Mouse (Mus musculus): ENCODE measurements around the gene Ascc1.
A peak's percentile ranks its signal among the peaks of the same experiment; 100 is the strongest.
"Not testable (repeated sequence)": the region's sequence is repeated elsewhere in the genome, so short reads cannot be mapped to it uniquely, and the experiment has no call there.

The Ascc1 gene

DNA sequence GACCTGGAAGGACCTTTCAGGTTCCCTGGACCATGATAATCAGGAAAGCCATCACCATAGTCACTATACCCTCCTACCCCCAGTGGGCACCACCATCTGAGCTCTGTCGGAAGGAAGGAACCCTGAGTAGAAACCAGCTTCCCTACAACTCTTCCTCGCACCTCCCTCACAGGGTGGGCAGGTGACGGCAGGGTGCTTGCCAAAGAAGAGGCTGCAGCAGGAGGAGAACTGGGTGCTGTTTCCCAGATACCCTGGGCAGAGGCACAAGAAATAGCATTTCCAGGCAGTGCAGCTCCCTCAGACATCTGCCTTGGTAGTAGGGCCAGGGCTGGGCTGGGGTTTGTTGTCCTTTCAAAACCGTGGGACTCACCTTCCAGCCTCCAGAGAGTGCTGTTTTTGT, 118.0 kb downstream of the Ascc1 start:
- DNase-seq = no peak

DNA sequence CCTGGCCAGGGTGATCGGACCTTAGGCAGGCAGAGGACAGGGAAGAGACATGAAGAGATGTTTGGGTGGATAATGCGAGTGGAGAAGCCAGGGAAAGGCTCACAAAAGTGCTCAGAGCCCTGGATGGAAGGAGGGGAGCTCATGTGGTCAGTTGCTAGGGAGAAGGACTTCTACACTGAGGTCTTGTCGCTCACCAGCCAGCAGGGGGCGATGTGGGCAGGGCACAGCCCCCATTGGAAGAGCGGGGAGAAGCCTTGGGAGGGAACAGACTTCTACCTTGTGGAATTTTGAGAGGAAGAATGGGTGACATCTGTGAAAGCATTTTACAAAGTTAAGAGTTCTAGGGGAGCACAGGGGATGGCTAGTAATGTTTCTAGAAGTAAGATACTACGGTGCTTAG, 121.5 kb downstream of the Ascc1 start:
- peak; percentile 34 for DNase-seq

DNA sequence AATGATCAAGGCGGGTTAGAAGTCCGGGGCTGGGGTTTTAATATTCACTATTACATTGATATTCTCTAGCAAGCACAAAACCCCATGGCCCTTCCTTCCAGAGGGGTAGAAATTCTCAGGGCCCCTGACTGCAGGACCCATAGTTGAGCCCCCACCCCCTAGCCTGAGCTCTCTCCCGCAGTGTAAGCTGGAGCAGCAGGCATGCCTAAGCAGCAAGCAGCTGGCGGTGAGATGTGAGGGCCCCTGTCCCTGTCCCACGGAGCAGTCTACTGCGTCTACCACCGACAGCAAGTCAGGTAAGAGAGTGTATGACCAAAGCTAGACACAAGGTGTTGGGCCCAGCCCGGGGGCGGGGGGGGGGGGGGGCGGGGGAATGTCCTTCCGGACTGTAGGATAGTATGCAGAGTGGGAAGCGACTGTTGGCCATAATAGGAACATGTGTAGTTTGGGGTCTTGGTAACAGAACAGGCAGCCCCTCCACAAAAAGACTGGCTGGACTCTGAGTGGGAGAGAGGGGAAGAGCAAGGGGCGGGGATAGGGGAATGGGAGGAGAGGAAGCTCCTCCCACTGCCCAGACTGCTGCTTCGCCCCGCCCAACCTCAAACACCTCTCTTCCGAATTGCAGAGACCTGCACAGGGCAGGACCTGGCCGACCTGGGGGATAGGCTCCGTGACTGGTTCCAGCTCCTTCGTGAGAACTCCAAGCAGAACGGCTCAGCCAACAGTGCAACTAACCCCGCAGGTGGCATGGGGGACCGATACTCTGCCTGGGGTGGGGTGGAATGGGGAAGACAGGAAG, 123.1 kb downstream of the Ascc1 start:
- DNase-seq = no peak

DNA sequence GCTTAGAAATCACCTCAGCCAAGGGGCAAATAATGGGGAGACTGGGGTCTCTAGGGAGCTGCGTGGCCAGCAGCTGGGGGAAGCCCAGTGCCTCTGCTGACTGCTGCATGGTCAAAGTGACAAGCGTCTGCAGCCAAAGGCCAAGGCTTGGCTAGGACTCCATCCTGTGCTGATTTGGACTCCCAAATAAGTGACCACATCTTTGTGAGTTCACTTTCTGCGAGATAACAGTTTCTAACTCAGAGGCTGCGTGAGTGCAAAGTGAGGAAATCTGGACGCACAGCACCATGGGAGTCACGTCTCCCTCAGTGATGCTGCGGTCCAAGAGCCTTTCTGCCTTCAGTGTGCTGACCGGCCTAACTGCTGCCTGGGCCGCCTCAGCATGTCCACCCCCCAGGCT, 125.7 kb downstream of the Ascc1 start:
- DNase-seq = no peak

DNA sequence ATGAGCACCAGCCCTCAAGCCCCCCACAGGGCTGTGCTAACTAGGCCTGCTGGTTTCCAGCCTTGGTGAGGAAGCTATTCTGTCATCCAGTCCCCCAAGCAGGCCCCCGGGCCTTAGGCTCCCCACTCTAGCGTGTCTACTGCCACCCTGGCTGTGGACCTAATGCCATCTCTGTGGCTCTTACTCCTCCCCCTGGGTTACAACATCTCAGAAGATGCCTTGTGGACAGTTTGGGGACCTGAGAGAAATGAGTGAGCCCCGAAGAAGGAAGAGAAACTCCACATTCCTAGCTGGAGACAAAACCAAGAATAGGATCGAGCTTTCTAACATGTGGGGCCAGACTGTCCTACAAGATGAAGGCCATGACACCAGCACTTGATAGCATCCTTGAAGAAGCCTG, 127.9 kb downstream of the Ascc1 start:
- DNase-seq = no peak

GRCm38 (mm10) chr10:60133501-60133900, 130.9 kb downstream of the Ascc1 start:
- no peak for DNase-seq

- DNase-seq = no peak
These were observed 131.6 kb downstream of the Ascc1 start for GRCm38 (mm10) chr10:60134201-60134600.

DNA sequence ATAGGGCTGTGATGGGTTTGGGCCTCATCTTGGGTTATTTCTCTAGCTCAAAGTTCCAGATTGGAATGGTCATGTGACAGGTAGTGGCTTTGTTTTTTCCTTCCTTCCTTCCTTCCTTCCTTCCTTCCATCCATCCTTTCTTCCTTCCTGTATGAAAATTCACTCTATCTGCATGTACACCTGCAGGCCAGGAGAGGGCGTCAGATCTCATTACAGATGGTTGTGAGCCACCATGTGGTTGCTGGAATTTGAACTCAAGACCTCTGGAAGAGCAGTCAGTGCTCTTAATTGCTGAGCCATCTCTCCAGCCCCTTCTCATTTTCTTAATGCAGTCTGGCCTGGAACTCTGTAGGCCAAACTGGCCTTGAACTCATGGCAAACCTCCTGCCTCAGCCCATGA, 133.4 kb downstream of the Ascc1 start:
- DNase-seq = not testable (repeated sequence)

DNA sequence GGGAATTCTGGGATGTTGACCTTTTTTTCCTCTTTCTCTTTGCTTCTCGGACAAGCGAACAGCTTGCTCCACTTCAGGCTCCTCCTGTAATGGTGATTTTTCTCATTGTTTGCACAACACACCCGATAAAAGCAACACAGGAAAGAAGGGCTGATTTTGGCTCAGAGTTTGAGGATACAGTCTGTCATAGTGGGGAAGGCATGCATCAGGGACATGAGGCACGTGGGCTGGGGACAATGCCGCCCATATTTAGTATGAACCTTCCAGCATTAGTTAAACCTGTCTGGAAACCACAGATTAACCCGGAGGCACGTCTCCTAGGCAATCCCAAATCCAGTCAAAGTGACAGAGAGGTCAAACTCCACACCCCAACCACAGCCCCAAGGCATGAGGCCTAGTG, 134.3 kb downstream of the Ascc1 start:
- DNase-seq = no peak

- no peak for DNase-seq
These were observed 136.1 kb downstream of the Ascc1 start for GRCm38 (mm10) chr10:60138680-60139079.

DNA sequence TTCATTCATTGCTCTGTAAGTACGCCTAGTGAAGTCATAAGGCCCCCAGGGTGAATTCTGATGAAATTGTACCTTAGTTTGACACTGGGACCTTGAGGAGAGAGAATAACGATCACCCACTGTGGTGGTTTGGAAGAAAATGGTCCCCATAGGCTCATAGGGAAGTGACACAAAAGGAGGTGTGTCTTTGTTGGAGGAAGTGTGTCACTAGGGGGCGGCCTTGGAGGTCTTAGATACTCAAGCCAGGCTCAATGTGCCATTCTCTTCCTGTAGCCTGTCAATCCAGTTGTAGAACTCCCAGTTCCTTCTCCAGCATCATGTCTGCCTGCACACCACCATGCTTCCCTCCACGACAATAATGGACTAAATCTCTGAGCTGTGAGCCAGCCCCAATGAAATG, 138.1 kb downstream of the Ascc1 start:
- DNase-seq = no peak

DNA sequence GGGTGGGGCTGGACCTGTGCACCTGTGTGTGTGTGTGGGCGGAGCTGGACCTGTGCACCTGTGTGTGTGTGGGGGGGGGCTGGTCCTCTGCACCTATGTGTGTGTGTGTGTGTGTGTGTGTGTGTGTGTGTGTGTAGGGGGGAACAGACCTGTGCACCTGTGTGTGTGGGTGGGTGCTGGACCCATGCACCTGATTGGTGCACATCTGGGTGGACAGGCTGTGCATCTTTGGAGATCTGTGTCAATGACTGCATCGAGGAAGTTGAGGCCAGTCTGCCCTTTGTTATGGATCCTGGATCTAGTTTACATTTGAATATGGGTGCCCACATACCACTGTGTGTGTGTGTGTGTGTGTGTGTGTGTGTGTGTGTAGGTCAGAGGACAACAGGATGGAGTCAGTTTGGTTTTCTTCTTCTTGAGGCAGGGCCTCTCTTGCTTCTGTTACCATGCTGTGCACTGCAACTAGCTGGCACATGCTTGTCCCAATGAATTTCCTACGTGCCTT, 139.1 kb downstream of the Ascc1 start:
- DNase-seq = no peak

DNA sequence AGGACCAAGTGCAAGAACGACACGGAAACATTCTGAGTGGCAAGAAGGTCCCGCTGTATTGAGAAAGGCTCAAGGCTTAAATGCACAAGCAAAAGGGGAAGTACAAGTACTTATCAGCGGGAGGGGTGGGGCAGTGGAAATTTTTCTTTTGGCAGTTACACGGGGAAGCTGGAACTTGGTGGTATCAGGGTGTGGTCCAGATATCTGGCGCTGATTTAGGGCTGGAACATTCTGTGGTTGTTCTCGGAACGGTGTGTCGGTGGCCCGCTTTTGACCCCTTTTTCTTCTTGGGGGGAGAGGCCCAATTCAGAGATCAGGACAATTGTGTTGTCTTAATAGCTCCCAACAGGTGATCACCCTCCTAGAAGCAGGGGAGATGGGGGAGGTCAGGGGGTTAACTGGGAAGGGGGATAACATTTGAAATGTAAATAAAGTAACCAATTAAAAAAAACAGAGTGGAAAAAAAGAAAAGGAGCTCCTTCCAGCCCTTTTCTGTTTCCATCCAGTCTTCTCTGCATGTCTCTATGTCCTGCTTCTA, 145.0 kb downstream of the Ascc1 start:
- not testable (repeated sequence) for DNase-seq

DNA sequence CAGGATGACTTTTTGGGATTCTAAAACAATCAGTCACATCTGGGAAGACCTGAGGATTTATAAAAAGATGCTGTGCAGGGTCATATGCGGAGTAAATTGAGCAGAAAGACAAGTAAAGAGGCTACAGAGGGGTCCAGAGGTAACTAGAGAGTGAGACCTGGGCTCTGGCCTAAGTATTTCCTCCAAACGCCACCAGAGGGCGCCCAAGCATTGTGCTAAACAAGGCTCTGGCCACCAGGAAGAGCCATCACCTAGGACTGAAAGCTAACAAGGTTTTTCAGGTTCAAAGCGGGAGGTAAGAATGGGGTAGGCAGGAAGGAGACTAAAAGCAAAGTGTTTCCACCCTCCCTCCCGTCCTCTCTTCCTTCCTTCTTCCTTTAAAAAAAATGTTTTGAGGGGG, 145.5 kb downstream of the Ascc1 start:
- DNase-seq = peak; percentile 88
